Mouse (Mus musculus) hindbrain, embryonic 10.5 days (tissue): ENCODE data around the gene Ccdc33. TPM values are rescaled to one million over a fixed set of nuclear protein-coding genes. Genes with fewer than 3 reads are reported as not detected.

Source experiments
- DNase-seq: peaks from one replicate; pipeline ENCODE4 v3.0.0-alpha.2; 2017; ENCODE audit warnings: low spot score
- H3K27ac ChIP-seq: fragments of 300-500 bp; sonication (generic); 2 replicates; pipeline ENCODE4 v1.5.1; 2016; ENCODE audit warnings: mild to moderate bottlenecking, moderate library complexity
- H3K27me3 ChIP-seq: fragments of 300-500 bp; sonication (generic); 2 replicates; pipeline ENCODE4 v1.6.1; 2016; ENCODE audit warnings: mild to moderate bottlenecking; ENCODE audit not compliant: poor library complexity, insufficient read depth, severe bottlenecking
- H3K36me3 ChIP-seq: fragments of 300-500 bp; sonication (generic); 2 replicates; pipeline ENCODE4 v1.6.1; 2016; ENCODE audit warnings: mild to moderate bottlenecking, moderate library complexity
- H3K4me1 ChIP-seq: fragments of 300-500 bp; sonication (generic); replicated peaks from 2 replicates; pipeline ENCODE4 v1.6.1; 2016; ENCODE audit warnings: mild to moderate bottlenecking
- H3K4me3 ChIP-seq: fragments of 300-500 bp; sonication (generic); 2 replicates; pipeline ENCODE4 v1.5.1; 2016; ENCODE audit warnings: mild to moderate bottlenecking, moderate library complexity
- H3K9me3 ChIP-seq: fragments of 300-500 bp; sonication (generic); 2 replicates; pipeline ENCODE4 v1.6.1; 2016; ENCODE audit warnings: mild to moderate bottlenecking, moderate library complexity
- WGBS: fragments of 180-500 bp; shearing (Covaris S2); methylation state at CpG from one replicate; pipeline ENCODE4 v1.1.7; 2016; 5-methylcytosine and 5-hydroxymethylcytosine counted together
- polyA plus RNA-seq: library from polyadenylated mRNA; unstranded; fragments of >200 nt; fragmentation: Nextera tagmentation; extraction: Ambion mirVana; gene quantifications from 2 replicates; pipeline ENCODE4 v1.2.1, GENCODE M21; 2016

Ccdc33 gene
- polyA plus RNA-seq, 1 experiment from 2014 or later: 0.99 TPM

GRCm38 (mm10) chr9:58067546-58067945, 51.1 kb downstream of the Ccdc33 start:
- Histone ChIP-seq H3K27ac (peak overlapping the region; percentile 19; the same call in 1 of the 2 replicates), H3K36me3 (no peaks in the 10 kb centered on the region), H3K4me1 (peaks cover 55% of the 10 kb centered on the region), H3K9me3 (no peaks in the 10 kb centered on the region), H3K4me3 (no peak overlapping the region), H3K27me3 (peaks cover 11% of the 10 kb centered on the region; the same call in 1 of the 2 replicates)
- no peak for DNase-seq
- WGBS: 87% methylated on average over 3 of the region's 3 CpGs

DNA sequence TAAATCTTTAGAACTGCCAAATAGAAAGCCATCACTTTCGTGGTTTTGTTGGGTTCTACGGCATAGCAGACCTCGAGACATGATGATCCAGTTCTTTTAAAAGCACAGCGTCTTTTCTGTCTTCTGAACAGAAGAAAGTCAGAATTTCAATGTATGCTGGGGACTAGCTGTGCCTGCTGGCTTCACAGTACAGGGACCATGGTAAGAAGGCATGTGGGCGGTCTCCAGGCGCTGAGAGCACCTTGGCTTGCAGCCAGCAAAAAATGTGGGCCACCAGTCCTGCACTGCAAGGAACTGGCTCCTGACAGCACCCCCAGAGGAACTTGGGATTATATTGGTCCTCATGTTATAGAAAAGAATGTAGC, 51.9 kb downstream of the Ccdc33 start:
- no peak for DNase-seq
- Histone ChIP-seq H3K4me1 (peaks cover 49% of the 10 kb centered on the region), H3K27me3 (peaks cover 12% of the 10 kb centered on the region; the same call in 1 of the 2 replicates), H3K27ac (no peak overlapping the region), H3K9me3 (no peaks in the 10 kb centered on the region), H3K4me3 (no peak overlapping the region), H3K36me3 (no peaks in the 10 kb centered on the region)
- WGBS: 88% methylated on average over 6 of the region's 6 CpGs

GRCm38 (mm10) chr9:58065977-58066730, 52.5 kb downstream of the Ccdc33 start:
- Histone ChIP-seq H3K4me1 (peaks cover 49% of the 10 kb centered on the region), H3K9me3 (no peaks in the 10 kb centered on the region), H3K4me3 (no peak overlapping the region), H3K27ac (no peak overlapping the region), H3K36me3 (no peaks in the 10 kb centered on the region), H3K27me3 (peaks cover 18% of the 10 kb centered on the region)
- DNase-seq: no peak
- 78% methylated on average over 6 of the region's 6 CpGs for WGBS

- peaks cover 51% of the 10 kb centered on the region for H3K4me1 ChIP-seq
- no peaks in the 10 kb centered on the region for H3K9me3 ChIP-seq
Measured at GRCm38 (mm10) chr9:58065532-58065931, 53.1 kb downstream of the Ccdc33 start.

GRCm38 (mm10) chr9:58063531-58063930, 55.1 kb downstream of the Ccdc33 start, which contains the start of gene Stra6:
TSS of gene Stra6 (plus strand) at chr9:58063788.
- no peaks in the 10 kb centered on the region for H3K36me3 ChIP-seq
- 28% methylated on average over 3 of the region's 3 CpGs for WGBS
- peaks cover 57% of the 10 kb centered on the region for H3K4me1 ChIP-seq
- DNase-seq: no peak
- H3K27ac ChIP-seq: no peak within 1 kb of the TSS
- H3K9me3 ChIP-seq: no peaks in the 10 kb centered on the region
- H3K27me3 ChIP-seq: peaks cover 18% of the 10 kb centered on the region
- no peak within 1 kb of the TSS for H3K4me3 ChIP-seq

More at GRCm38 (mm10) chr9:58065532-58065931, 53.1 kb downstream of the Ccdc33 start:
- WGBS: 60% methylated on average over 6 of the region's 6 CpGs
- H3K4me3 ChIP-seq: no peak overlapping the region
- H3K27ac ChIP-seq: no peak overlapping the region
- H3K27me3 ChIP-seq: peaks cover 18% of the 10 kb centered on the region
- DNase-seq: no peak
- H3K36me3 ChIP-seq: no peaks in the 10 kb centered on the region

- Histone ChIP-seq H3K27ac (peak overlapping the region; percentile 62), H3K9me3 (no peaks in the 10 kb centered on the region), H3K36me3 (no peaks in the 10 kb centered on the region), H3K27me3 (peaks cover 23% of the 10 kb centered on the region), H3K4me1 (peaks cover 47% of the 10 kb centered on the region), H3K4me3 (no peak overlapping the region)
- DNase-seq: peak; percentile 83
- WGBS: 8% methylated on average over 23 of the region's 23 CpGs
Measured at GRCm38 (mm10) chr9:58060677-58061667, 57.7 kb downstream of the Ccdc33 start.

- peaks cover 24% of the 10 kb centered on the region for H3K27me3 ChIP-seq
- no peak overlapping the region for H3K27ac ChIP-seq
- H3K9me3 ChIP-seq: no peaks in the 10 kb centered on the region
- no peaks in the 10 kb centered on the region for H3K36me3 ChIP-seq
- peaks cover 48% of the 10 kb centered on the region for H3K4me1 ChIP-seq
- H3K4me3 ChIP-seq: no peak overlapping the region
- DNase-seq: no peak
- 47% methylated on average over 1 of the region's 1 CpGs for WGBS
Measured at GRCm38 (mm10) chr9:58059920-58060319, 58.7 kb downstream of the Ccdc33 start.

- DNase-seq: no peak
- Histone ChIP-seq H3K36me3 (no peaks in the 10 kb centered on the region), H3K9me3 (no peaks in the 10 kb centered on the region), H3K27me3 (peaks cover 37% of the 10 kb centered on the region), H3K4me1 (peaks cover 46% of the 10 kb centered on the region), H3K27ac (no peak overlapping the region), H3K4me3 (no peak overlapping the region)
- WGBS: 79% methylated on average over 5 of the region's 5 CpGs
Measured at GRCm38 (mm10) chr9:58055666-58056065, 63.0 kb downstream of the Ccdc33 start.

- WGBS: 90% methylated on average over 1 of the region's 1 CpGs
- peaks cover 52% of the 10 kb centered on the region for H3K27me3 ChIP-seq
- H3K9me3 ChIP-seq: no peaks in the 10 kb centered on the region
- DNase-seq: no peak
- H3K27ac ChIP-seq: no peak overlapping the region
- no peak overlapping the region for H3K4me3 ChIP-seq
- peaks cover 50% of the 10 kb centered on the region for H3K4me1 ChIP-seq
- no peaks in the 10 kb centered on the region for H3K36me3 ChIP-seq
Measured at GRCm38 (mm10) chr9:58054032-58054431, 64.6 kb downstream of the Ccdc33 start.

DNA sequence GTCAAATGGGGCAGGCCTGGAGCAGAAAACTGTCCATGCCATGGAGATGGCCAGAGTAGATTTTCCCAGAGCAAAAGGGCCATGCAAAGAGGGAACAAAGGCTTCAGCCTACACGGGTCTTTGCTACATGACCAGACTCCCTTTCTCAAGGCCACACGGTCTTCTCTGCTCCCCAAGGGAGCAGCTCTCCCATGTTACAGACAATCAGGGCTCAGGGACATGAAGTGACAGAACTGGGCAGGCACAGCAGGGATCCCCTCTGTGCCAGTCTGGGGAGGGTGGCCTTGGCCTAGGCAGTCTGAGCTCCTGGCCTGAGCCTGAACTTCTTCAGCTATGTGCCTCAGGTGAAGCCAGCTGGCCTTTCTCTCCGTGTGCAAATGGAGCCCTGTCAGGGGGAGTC, 65.1 kb downstream of the Ccdc33 start:
- H3K27me3 ChIP-seq: peaks cover 52% of the 10 kb centered on the region
- no peak for DNase-seq
- peak overlapping the region; percentile 59 for H3K27ac ChIP-seq
- WGBS: 51% methylated on average over 3 of the region's 3 CpGs
- no peaks in the 10 kb centered on the region for H3K36me3 ChIP-seq
- no peak overlapping the region for H3K4me3 ChIP-seq
- H3K4me1 ChIP-seq: peaks cover 55% of the 10 kb centered on the region
- H3K9me3 ChIP-seq: no peaks in the 10 kb centered on the region

GRCm38 (mm10) chr9:58053102-58053501, 65.5 kb downstream of the Ccdc33 start:
- H3K27ac ChIP-seq: peak overlapping the region; percentile 59; the same call in 1 of the 2 replicates
- no peak overlapping the region for H3K4me3 ChIP-seq
- H3K9me3 ChIP-seq: no peaks in the 10 kb centered on the region
- no peaks in the 10 kb centered on the region for H3K36me3 ChIP-seq
- peak; percentile 71 for DNase-seq
- 18% methylated on average over 3 of the region's 3 CpGs for WGBS
- H3K4me1 ChIP-seq: peaks cover 59% of the 10 kb centered on the region
- H3K27me3 ChIP-seq: peaks cover 50% of the 10 kb centered on the region

DNA sequence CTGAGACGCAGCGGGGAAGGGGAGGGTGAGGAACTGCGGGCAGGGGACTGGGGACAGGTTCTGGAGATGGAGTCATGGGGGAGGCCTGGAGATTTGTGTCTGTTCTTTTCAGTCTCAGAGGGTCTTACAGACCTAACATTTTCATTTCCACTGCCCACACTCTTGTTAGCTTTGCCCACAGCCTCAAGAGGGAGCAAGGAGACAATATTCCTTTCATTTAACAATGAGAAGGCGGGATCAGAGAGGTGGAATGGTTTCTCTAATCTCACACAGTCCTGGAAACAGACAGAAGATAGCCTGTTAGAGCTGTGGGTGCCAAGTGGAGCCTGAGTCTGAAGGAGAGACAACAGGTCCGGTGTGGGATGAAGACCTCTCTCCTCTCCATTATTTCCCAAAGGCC, 66.7 kb downstream of the Ccdc33 start:
- Histone ChIP-seq H3K4me1 (peaks cover 70% of the 10 kb centered on the region), H3K27ac (peak overlapping the region; percentile 18; the same call in 1 of the 2 replicates), H3K4me3 (no peak overlapping the region), H3K36me3 (no peaks in the 10 kb centered on the region), H3K9me3 (no peaks in the 10 kb centered on the region), H3K27me3 (peaks cover 59% of the 10 kb centered on the region)
- WGBS: 31% methylated on average over 5 of the region's 5 CpGs
- DNase-seq: no peak

GRCm38 (mm10) chr9:58049861-58050260, 68.8 kb downstream of the Ccdc33 start:
- H3K27ac ChIP-seq: no peak overlapping the region
- 81% methylated on average over 7 of the region's 7 CpGs for WGBS
- H3K27me3 ChIP-seq: peaks cover 59% of the 10 kb centered on the region

More at GRCm38 (mm10) chr9:58049861-58050260, 68.8 kb downstream of the Ccdc33 start:
- no peaks in the 10 kb centered on the region for H3K36me3 ChIP-seq
- H3K4me3 ChIP-seq: no peak overlapping the region
- peaks cover 76% of the 10 kb centered on the region for H3K4me1 ChIP-seq
- DNase-seq: no peak
- H3K9me3 ChIP-seq: no peaks in the 10 kb centered on the region
